Mouse (Mus musculus) thymus, postnatal 14 days (tissue): ENCODE measurements around the gene Slc35b2.

Experiments
- DNase-seq: peaks from one replicate; pipeline ENCODE4 v3.0.0; 2021

Gene Slc35b2

DNA sequence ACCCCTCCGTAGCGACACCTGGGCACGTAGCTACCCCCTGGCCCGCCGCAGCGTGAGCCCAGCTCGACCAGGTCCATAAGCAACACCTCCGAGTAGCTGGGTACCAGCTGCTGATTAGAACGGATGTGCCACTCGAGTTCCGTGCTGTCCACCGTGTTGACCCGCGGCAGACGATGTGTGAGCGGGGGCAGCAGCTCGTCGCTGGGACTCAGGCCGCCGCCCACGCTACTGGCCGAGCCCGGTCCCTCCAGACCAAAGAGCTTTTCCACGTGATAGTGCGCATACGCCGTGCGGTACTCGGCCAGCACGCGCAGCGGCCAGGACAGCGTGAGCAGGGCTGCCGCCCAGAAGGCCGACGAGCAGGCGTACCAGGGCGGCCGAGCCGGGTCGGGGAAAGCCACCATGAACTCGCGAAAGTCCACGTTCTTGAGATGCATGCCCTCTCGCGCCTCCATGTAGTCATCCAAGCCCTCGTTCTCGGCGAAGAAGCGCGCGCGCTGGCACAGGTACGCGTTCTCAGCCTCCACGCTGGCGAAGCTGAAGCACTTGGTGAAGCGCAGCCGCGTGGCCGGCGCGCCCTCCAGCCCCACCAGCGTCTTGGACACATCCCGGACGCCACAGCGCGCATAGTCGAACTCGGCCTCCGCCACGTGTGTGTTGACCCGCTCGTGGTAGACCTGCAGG is 18.3 kb upstream of the Slc35b2 start:
- DNase-seq: no peak

DNA sequence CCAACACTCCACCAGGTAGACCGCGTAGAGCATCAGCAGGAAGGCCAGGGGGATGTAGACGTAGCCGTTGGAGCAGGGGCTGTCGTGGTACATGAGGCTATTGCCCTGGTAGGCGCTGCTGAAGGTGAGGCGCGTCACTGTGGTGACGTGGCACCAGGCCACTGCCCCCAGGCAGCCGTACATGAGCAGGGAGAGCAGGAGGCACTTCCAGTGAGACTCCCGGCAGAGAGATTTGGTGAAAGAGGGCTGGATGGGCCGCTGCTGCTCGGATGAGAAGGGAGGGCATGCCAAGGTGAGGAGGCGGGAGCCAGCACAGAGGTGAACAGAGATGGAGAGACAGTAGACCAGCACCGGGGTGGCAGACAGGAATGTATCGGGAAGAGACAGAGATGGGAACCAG is 16.7 kb upstream of the Slc35b2 start:
- DNase-seq: no peak

GRCm38 (mm10) chr17:45547461-45548190 is 16.0 kb upstream of the Slc35b2 start:
- DNase-seq: no peak

GRCm38 (mm10) chr17:45548541-45549512 is 14.8 kb upstream of the Slc35b2 start:
- DNase-seq: peak; percentile 74

DNA sequence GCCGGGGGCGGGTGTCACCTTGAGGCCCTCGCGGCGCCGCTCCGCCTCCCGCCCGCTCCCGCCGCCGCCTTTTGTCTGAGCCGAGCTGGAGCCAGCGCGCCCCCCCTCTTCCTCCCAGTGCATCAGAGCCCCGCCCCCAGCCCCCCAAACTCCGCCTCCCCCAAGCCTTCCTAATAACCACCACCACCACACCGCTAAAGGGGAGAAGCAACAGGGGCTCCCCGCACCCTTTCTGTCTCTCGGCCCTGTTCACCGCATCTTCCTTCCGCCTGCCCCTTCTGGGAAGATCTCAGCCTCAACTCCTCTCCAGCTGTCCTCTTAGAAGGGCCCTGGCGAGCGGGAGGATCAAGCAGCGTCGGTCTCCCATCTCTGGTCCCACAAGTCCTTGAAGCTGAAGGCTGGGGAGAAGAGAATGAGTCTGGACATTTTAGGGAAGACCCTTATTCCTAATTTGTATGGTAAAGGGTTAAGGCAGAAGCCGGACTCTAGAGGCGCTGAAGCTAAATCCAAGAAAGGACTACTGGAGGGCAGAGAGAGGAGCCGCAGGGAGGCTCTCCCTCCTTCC is 14.0 kb upstream of the Slc35b2 start, which contains the start of gene Tmem151b:
Tmem151b (minus strand) TSS at position 61 of the 565 bp plus-strand sequence.
- DNase-seq: peak; percentile 78

GRCm38 (mm10) chr17:45550253-45550652 is 13.4 kb upstream of the Slc35b2 start:
- DNase-seq: no peak

DNA sequence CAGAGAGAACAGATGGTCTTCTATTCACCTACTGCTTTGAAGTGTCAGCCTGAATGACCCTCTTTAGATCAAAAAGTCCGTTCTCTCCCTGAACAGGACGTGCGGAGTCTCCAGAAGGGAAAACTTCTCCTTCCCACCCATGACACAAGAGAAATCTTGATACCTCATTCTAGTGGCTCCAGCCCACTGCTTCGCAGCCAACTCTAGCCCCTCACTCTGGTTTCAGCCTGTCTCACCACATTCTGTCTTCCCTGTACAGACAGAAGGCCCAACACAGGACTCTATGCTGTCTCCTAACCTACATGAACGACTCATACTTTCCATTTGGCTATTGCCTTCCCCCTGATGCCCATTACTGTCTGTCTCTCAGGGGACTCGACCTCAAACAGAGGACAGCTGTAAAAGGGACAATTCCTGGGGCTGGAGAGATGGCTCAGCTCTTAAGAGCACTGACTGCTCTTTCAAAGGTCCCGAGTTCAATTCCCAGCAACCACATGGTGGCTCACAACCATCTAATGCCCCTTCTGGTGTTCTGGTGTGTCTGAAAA is 12.4 kb upstream of the Slc35b2 start:
- no peak for DNase-seq

DNA sequence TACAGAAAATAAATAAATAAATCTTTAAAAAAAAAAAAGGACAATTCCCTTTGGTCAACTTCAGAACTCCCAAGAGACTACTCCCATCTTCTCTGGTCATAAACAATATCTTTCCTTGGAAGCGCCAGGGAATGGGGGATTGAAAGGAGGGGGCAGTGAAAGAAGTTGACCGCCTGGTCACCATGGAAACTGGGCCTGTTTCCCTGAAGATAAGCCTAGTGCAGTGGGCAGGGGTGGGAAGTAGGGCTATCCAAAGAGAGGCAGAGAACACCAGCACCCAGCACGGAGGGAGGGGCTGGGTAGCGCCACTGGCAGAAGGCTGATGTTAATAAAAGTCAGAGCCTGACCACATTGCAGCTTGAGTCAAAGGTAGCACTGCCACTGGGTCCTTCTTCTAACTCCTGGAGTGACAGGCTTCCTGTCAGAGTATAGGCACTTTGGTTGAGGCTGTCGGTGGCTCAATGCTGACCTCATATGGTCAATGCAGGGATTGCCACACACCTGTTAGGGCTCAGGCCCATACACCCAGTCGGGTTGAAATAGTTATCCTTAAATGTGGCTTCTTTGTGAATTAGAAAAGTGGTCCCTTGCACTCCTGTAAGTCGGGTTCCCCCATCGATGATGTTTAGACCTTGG is 11.7 kb upstream of the Slc35b2 start:
- peak; percentile 88 for DNase-seq

DNA sequence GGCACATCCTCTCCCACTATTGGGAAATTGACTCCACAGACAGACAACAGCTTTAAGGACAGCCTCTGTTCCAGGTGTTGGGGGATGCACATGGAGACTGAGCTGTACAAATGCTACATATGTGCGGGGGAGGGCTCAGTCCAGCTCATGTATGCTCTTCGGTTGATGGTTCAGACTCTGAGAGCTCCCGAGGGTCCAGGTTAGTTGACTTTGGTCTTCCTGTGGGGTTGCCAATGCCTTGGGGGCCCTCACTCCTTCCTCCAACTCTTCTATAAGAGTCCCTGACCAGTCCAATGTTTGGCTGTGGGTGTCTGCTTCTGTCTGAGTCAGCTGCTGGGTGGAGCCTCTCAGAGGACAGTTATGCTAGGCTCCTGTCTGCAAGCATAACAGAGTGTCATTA is 10.6 kb upstream of the Slc35b2 start:
- DNase-seq: no peak

GRCm38 (mm10) chr17:45554420-45554819 is 9.3 kb upstream of the Slc35b2 start:
- DNase-seq: no peak

DNA sequence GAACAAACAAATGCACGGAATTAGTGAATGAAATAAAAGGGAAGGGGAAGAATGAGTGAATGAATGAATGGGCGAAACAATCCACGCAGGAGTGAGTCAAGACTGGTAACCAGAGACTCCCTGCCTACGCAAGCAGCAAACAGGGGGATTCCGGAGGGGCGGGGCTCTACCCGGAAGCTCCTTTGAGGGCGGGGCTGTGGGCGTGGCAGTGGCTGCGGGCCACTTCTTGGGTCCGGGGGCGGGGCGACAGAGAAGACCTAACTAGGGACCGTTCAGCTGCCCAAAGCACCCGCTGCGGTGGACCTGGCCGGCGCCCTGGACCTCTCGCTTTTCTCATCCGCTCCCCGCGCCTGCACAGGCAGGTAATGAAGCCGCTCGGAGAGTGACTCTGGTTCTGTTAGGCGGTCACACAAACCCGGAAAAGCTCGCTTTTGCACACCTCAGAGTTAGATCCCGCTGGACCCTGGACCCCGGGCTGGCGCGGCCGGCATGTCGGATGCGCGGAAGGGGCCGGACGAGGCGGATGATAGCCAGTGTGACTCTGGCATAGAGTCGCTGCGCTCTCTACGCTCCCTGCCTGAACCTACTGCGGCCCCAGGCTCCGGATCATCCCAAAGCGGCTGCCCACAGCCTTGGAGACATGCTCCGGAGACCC is 8.1 kb upstream of the Slc35b2 start, which contains the start of gene Nfkbie:
Nfkbie (plus strand) TSS at position 252 of the 655 bp plus-strand sequence.
- peak; percentile 99 for DNase-seq

GRCm38 (mm10) chr17:45556107-45556489 is 7.6 kb upstream of the Slc35b2 start:
- peak; percentile 48 for DNase-seq

DNA sequence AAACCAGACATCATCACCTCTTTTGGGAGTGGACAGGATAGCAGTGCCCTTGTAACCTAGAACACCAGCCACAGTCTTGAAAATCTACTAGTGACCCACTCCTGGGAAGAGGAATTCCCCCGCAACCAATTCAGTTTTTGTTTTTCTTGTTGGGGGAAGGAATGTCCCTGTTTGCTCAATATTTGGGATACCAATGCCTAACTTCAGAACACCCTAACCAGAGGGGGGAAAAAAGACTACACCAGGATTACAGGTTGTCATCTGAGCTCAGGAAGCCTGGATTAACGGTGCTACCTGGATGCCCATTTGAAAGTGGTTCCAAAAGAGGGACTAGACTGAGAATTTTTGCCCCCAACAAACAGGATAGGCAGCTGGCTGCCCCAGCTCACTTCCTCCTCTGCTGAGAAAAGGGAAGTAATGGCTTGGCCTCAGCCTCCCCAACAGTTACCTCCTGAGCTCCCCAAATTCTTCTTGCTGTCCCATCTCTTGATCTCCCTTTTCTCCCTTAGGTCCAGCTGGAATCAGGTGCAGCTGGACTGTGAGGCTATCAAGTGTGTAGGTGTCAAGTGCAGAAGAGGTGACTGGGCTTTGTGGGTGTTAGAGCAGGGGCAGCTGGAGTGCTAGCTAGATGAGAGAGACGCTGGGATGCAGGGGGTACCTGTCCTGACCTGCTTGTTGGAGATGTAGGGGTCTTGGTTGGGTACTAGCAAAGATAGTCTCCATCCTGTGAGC is 7.0 kb upstream of the Slc35b2 start:
- peak; percentile 49 for DNase-seq

DNA sequence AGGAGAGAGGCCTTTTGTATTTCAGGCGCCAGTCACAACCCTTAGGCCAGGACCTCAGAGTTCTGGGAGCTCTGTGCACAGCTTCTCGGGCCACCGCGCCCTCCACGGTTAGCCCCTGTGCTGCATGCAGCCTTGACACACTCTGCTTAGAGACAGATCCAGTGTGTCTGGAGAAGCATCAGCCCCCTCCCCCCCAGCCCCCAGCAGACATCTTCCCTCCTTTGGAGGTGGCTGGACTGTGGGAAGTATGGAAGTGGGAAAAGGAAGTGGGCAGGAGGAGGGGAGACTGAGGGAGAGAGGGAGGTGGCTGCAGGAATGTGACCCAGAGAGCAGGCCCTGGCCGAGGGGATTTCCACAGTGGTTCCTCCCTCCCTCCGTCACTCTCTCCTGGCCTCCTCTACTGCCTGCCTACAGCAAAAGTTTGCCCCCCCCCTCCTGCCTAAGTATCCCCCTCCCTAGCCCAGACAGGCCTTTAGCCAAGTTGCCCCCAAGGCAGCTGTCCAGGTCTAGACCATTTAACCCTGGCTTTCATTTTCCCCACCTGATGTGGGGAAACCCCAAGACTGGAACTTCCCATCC is 6.3 kb upstream of the Slc35b2 start:
- peak; percentile 66 for DNase-seq

- DNase-seq: peak; percentile 62
Observed at GRCm38 (mm10) chr17:45557998-45558862, 5.4 kb upstream of the Slc35b2 start.

DNA sequence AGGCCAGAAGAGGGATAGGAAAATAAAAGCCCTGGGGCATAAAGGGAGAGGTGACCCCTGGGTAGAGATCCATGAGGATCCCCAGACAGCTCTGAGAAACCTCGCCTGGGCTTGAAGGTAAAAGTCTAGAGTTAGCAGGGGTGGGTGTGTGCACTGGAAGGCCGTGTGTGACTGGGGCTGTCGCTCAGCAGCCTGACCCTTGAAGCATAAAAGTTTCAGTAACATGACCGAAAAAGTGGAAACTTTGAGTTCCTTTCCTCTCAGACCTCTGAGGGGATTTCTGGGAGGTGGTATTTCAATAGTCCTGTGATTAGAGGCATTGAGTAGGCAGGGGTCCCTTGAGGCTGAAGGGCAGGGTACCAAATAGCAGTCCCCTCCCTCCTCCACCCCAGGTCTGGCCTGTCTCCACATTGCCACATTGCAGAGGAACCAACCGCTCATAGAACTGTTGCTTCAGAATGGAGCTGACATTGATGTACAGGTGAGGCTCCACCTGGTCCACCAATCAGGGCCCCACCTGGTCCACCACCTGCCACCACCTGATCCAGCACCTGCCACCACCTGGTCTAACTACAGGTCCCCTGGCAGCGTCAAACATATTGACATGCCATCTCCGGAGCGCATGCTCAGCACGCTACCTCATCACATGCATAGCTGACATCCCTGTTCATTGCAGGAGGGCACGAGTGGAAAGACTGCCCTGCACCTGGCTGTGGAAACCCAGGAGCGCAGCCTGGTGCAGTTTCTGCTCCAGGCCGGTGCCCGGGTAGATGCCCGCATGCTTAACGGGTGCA is 3.7 kb upstream of the Slc35b2 start:
- DNase-seq: no peak

- no peak for DNase-seq
Observed at GRCm38 (mm10) chr17:45563216-45563615, 458 bp upstream of the Slc35b2 start.

- DNase-seq: no peak
Observed at GRCm38 (mm10) chr17:45564531-45565084, 934 bp downstream of the Slc35b2 start.
